Mouse (Mus musculus): ENCODE data around the gene Fnip2. TPM values are rescaled to one million over a fixed set of nuclear protein-coding genes. Genes with fewer than 3 reads are reported as not detected.

The Fnip2 gene
- polyA plus RNA-seq, 1 experiment from 2014 or later, result 6.4 TPM

- Histone ChIP-seq H3K27me3 (peaks cover 1% of the 10 kb centered on the region; the same call in 1 of the 2 replicates), H3K36me3 (no peaks in the 10 kb centered on the region), H3K27ac (no peak overlapping the region), H3K4me3 (replicated peaks) (no peak overlapping the region), H3K9me3 (no peaks in the 10 kb centered on the region), H3K4me1 (replicated peaks) (peaks cover 12% of the 10 kb centered on the region), H3K9ac (replicated peaks) (no peak overlapping the region), H3K4me2 (no peak overlapping the region)
- 41% methylated on average over 5 of the region's 5 CpGs for WGBS
- no peak for ATAC-seq (ENCODE audit: insufficient number of reproducible peaks, insufficient read depth, low FRiP score, low TSS enrichment, low read depth)
Measured at GRCm38 (mm10) chr3:79410629-79410995, 157.0 kb downstream of the Fnip2 start.

- Histone ChIP-seq H3K4me3 (replicated peaks) (no peak overlapping the region), H3K27ac (no peak overlapping the region), H3K9me3 (no peaks in the 10 kb centered on the region), H3K27me3 (peaks cover 5% of the 10 kb centered on the region; the same call in 1 of the 2 replicates), H3K9ac (replicated peaks) (no peak overlapping the region), H3K4me1 (replicated peaks) (peaks cover 12% of the 10 kb centered on the region), H3K4me2 (no peak overlapping the region), H3K36me3 (no peaks in the 10 kb centered on the region)
- no peak; the same call in 1 of the 2 replicates for ATAC-seq (ENCODE audit: insufficient number of reproducible peaks, insufficient read depth, low FRiP score, low TSS enrichment, low read depth)
- 25% methylated on average over 10 of the region's 10 CpGs for WGBS
Measured at GRCm38 (mm10) chr3:79409927-79410628, 157.5 kb downstream of the Fnip2 start.

GRCm38 (mm10) chr3:79408546-79408945 lies 159.1 kb downstream of the Fnip2 start:
- no peak overlapping the region for H3K9ac ChIP-seq (replicated peaks)
- ATAC-seq (ENCODE audit: insufficient number of reproducible peaks, insufficient read depth, low FRiP score, low TSS enrichment, low read depth), result no peak
- peaks cover 5% of the 10 kb centered on the region; the same call in 1 of the 2 replicates for H3K27me3 ChIP-seq
- no peak overlapping the region for H3K27ac ChIP-seq
- H3K4me3 ChIP-seq (replicated peaks), result no peak overlapping the region
- no peak overlapping the region for H3K4me2 ChIP-seq
- H3K36me3 ChIP-seq, result no peaks in the 10 kb centered on the region
- 24% methylated on average over 4 of the region's 4 CpGs for WGBS
- H3K9me3 ChIP-seq, result no peaks in the 10 kb centered on the region
- H3K4me1 ChIP-seq (replicated peaks), result peaks cover 12% of the 10 kb centered on the region

Other genes with a start within 250 kb of the Fnip2 start
- gene Gm17359, start 231.1 kb downstream of the Fnip2 start, polyA plus RNA-seq (2016; fragmentation: Nextera tagmentation; extraction: Ambion mirVana), result not detected in 2 replicates
- 208 and 211 TPM in 2 replicates for gene Ppid, start 23.5 kb upstream of the Fnip2 start, polyA plus RNA-seq (2016; fragmentation: Nextera tagmentation; extraction: Ambion mirVana)
- gene 4930579G24Rik, start 61.3 kb upstream of the Fnip2 start, polyA plus RNA-seq (2016; fragmentation: Nextera tagmentation; extraction: Ambion mirVana), result 39.6 and 41.2 TPM in 2 replicates
- 45.0 and 46.8 TPM in 2 replicates for gene Etfdh, start 61.7 kb upstream of the Fnip2 start, polyA plus RNA-seq (2016; fragmentation: Nextera tagmentation; extraction: Ambion mirVana)
- 0.44 and 0.55 TPM in 2 replicates for gene Rxfp1, start 170.1 kb upstream of the Fnip2 start, polyA plus RNA-seq (2016; fragmentation: Nextera tagmentation; extraction: Ambion mirVana)